Mouse (Mus musculus): ENCODE measurements at regions not wholly inside any gene's neighbourhood (a gene's known extent, or its start where the extent isn't known, plus 50 kb on each side); places are given as distances from the start of the nearest gene placed in this dataset.

GRCm38 (mm10) chr16:77537351-77537750 lies 64.5 kb downstream of the Gm11146 start:
- DNase-seq, result no peak

GRCm38 (mm10) chr16:77536746-77537145 lies 65.1 kb downstream of the Gm11146 start:
- DNase-seq, result no peak

- no peak for DNase-seq
Observed at GRCm38 (mm10) chr16:77536314-77536713, 65.6 kb downstream of the Gm11146 start.

GRCm38 (mm10) chr16:77535021-77535420 lies 66.9 kb downstream of the Gm11146 start:
- no peak for DNase-seq

GRCm38 (mm10) chr16:77531596-77531995 lies 70.3 kb downstream of the Gm11146 start:
- no peak for DNase-seq

GRCm38 (mm10) chr16:77527951-77528350 lies 73.9 kb downstream of the Gm11146 start:
- DNase-seq, result no peak

- DNase-seq, result no peak
Observed at GRCm38 (mm10) chr16:77514606-77515005, 87.3 kb downstream of the Gm11146 start.

- DNase-seq, result no peak
Observed at GRCm38 (mm10) chr16:77503556-77503955, 98.3 kb downstream of the Gm11146 start.

- no peak for DNase-seq
Observed at GRCm38 (mm10) chr16:77502916-77503315, 99.0 kb downstream of the Gm11146 start.

- no peak for DNase-seq
Observed at GRCm38 (mm10) chr16:77502026-77502425, 99.9 kb downstream of the Gm11146 start.

GRCm38 (mm10) chr16:77500981-77501380 lies 100.9 kb downstream of the Gm11146 start:
- DNase-seq, result peak; percentile 27 to 38

- DNase-seq, result no peak
Observed at GRCm38 (mm10) chr16:77500413-77500812, 101.5 kb downstream of the Gm11146 start.

- peak; percentile 87 to 88 for DNase-seq
Observed at GRCm38 (mm10) chr16:77499537-77500301, 102.2 kb downstream of the Gm11146 start.

GRCm38 (mm10) chr16:77495310-77495709 lies 106.6 kb downstream of the Gm11146 start:
- DNase-seq, result no peak

GRCm38 (mm10) chr16:77494042-77494441 lies 107.9 kb downstream of the Gm11146 start:
- DNase-seq, result no peak

- no peak for DNase-seq
Observed at GRCm38 (mm10) chr16:77488155-77488554, 113.7 kb downstream of the Gm11146 start.

GRCm38 (mm10) chr16:77479812-77480211 lies 122.1 kb downstream of the Gm11146 start:
- DNase-seq, result no peak

- DNase-seq, result no peak
Observed at GRCm38 (mm10) chr16:77471868-77472267, 130.0 kb downstream of the Gm11146 start.

- DNase-seq, result no peak
Observed at GRCm38 (mm10) chr16:77469903-77470302, 132.0 kb downstream of the Gm11146 start.

- no peak for DNase-seq
Observed at GRCm38 (mm10) chr16:77469328-77469875, 132.5 kb downstream of the Gm11146 start.

GRCm38 (mm10) chr16:77467216-77467615 lies 134.7 kb downstream of the Gm11146 start:
- no peak for DNase-seq

GRCm38 (mm10) chr16:77464623-77465022 lies 137.3 kb downstream of the Gm11146 start:
- DNase-seq, result peak in 1 of 2 experiments; percentile 17

- DNase-seq, result no peak
Observed at GRCm38 (mm10) chr16:77461922-77462321, 140.0 kb downstream of the Gm11146 start.

GRCm38 (mm10) chr16:77461459-77461858 lies 140.4 kb downstream of the Gm11146 start:
- DNase-seq, result no peak

- DNase-seq, result no peak
Observed at GRCm38 (mm10) chr16:77459651-77460050, 142.2 kb downstream of the Gm11146 start.

All from kidney, adult 8-10 months (tissue).